Mouse (Mus musculus): ENCODE data around the gene Tmem8b.

GRCm38 (mm10) chr4:43733186-43733585 lies 64.4 kb downstream of the Tmem8b start:
- TF ChIP-seq CTCF (IDR thresholded peaks at IDR 0.05; ENCODE audit: low read depth, low read length), result no peak
- TF ChIP-seq GATA2 (IDR thresholded peaks at IDR 0.05; ENCODE audit: borderline replicate concordance, low read depth, low read length), result no peak
- no peak for TF ChIP-seq POLR2AphosphoS5 (IDR thresholded peaks at IDR 0.05; ENCODE audit: insufficient replicate concordance, low read depth, low read length)
- TF ChIP-seq GATA1 (IDR thresholded peaks at IDR 0.05; ENCODE audit: borderline replicate concordance, low read length), result no peak

Measured in G1E (cell line).